ENCODE assay signal across 13 mouse cellular contexts in the genomic region with DNA sequence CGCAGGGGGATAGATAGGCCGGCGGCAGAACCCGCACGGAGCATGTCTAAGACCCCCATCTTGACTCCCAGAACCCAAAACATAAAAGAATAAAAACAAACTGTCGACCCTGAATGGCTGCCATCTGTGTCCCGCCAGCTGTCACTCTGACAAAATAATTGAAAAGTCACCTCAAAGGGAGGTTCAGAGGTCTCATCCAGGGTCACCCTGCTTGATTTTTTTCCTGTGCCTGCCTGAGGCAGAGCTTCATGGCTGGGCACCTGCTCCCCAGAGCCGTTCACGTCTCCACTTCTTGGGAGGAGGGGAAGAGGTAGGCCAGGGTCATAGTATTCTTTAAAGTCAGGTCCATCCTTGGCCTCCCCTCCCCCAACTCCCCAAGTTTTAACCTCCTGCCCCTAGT. TPM values are rescaled to one million over a fixed set of nuclear protein-coding genes. Genes with fewer than 3 reads are reported as not detected.
A peak's percentile ranks its signal among the peaks of the same experiment; 100 is the strongest.
DNase-seq lines count a peak whose midpoint lies in the region; ATAC-seq and TF ChIP-seq lines count a peak whose summit lies in the region.
"Had no signal": no experiment of that assay in that cellular context is flagged by ENCODE, and none has a peak within 500 bp of the region (broad histone marks: within the 10 kb centered on the region; RNA-seq: fewer than 3 reads in every experiment).

No protein-coding gene starts in this region.

- no peak for DNase-seq in heart, postnatal 4 days
- DNase-seq in kidney, postnatal 0 days (ENCODE audit: low spot score): no peak
- DNase-seq in kidney, postnatal 4 days: no peak
- peak; percentile 49 for DNase-seq in embryo, embryonic 9.5 days (ENCODE audit: extremely low spot score)
- no peak for DNase-seq in B cell, adult 2 months
- DNase-seq: cerebellum, adult 8-10 months; gastrocnemius, postnatal 25 days; layer of hippocampus, postnatal 36 days; lung, adult 2 months had no signal

- peak; percentile 69; the same call in 1 of the 2 replicates for TF ChIP-seq EP300 in ES-Bruce4 (IDR thresholded peaks at IDR 0.05; ENCODE audit: insufficient read depth, low read depth, low read length)

- 12% methylated on average over 9 of the region's 9 CpGs for WGBS in heart, embryonic 14.5 days
- WGBS in kidney, postnatal 0 days: 19% methylated on average over 9 of the region's 9 CpGs

- peaks cover 55 to 88% of the 10 kb centered on the region in 2 experiments for H3K4me1 ChIP-seq in heart, embryonic 14.5 days (ENCODE audit: control insufficient read depth in 2 of 2, insufficient read depth in 2 of 2, low read length in 2 of 2)
- H3K4me1 ChIP-seq in kidney, postnatal 0 days (replicated peaks; ENCODE audit: insufficient read depth, low read length): peaks cover 60% of the 10 kb centered on the region
- H3K4me1 ChIP-seq in ES-Bruce4 (ENCODE audit: control insufficient read depth, insufficient read depth, low read length): peaks cover 2% of the 10 kb centered on the region

- TF ChIP-seq CTCF in kidney, postnatal 0 days (IDR thresholded peaks at IDR 0.05; ENCODE audit: low read depth): no peak
- TF ChIP-seq CTCF in ES-Bruce4 (IDR thresholded peaks at IDR 0.05; ENCODE audit: low read depth, low read length): no peak

- ATAC-seq in heart, embryonic 14.5 days (ENCODE audit: insufficient number of reproducible peaks, insufficient read depth, low FRiP score, low read depth): no peak
- ATAC-seq in kidney, postnatal 0 days (replicated peaks; ENCODE audit: low FRiP score, low read depth): no peak
- ATAC-seq: intestine, postnatal 0 days; Patski had no signal

- no peak overlapping the region; a peak in 1 of 4 replicates for H3K27ac ChIP-seq in heart, embryonic 14.5 days (replicated peaks in 1 of 2; ENCODE audit: control insufficient read depth in 1 of 2, insufficient read depth in 1 of 2, low read depth in 2 of 2, low read length in 2 of 2)
- H3K27ac ChIP-seq in kidney, postnatal 0 days: peak overlapping the region; percentile 42
- H3K27ac ChIP-seq in ES-Bruce4 (ENCODE audit: insufficient read depth, low read length): no peak overlapping the region; the same call in 1 of the 2 replicates

- H3K9ac ChIP-seq in heart, embryonic 14.5 days (ENCODE audit: low read length): peak overlapping the region; percentile 35; the same call in 1 of the 2 replicates
- H3K9ac ChIP-seq in kidney, postnatal 0 days (ENCODE audit: low read depth, low read length): 0 out of 2 replicates have a peak overlapping the region, but pooled peaks have one; percentile 19
- H3K9ac ChIP-seq in ES-Bruce4 (ENCODE audit: low read depth, poor library complexity, severe bottlenecking): peak overlapping the region; percentile 49

- no peaks in the 10 kb centered on the region for H3K27me3 ChIP-seq in heart, embryonic 14.5 days (ENCODE audit: control insufficient read depth, insufficient read depth, low read length)
- no peaks in the 10 kb centered on the region for H3K27me3 ChIP-seq in kidney, postnatal 0 days (ENCODE audit: insufficient read depth, low read length)
- no peaks in the 10 kb centered on the region for H3K27me3 ChIP-seq in ES-Bruce4 (ENCODE audit: control insufficient read depth, insufficient read depth, low read length, poor library complexity, severe bottlenecking)
- H3K27me3 ChIP-seq: Patski had no signal

- H3K9me3 ChIP-seq in heart, embryonic 14.5 days (ENCODE audit: control insufficient read depth, low read length): no peaks in the 10 kb centered on the region
- H3K9me3 ChIP-seq in kidney, postnatal 0 days (replicated peaks; ENCODE audit: low read length): no peaks in the 10 kb centered on the region
- H3K9me3 ChIP-seq in ES-Bruce4 (replicated peaks; ENCODE audit: control insufficient read depth, insufficient read depth, low read length, poor library complexity, severe bottlenecking): no peaks in the 10 kb centered on the region

- peaks cover 15% of the 10 kb centered on the region; the same call in 1 of the 2 replicates for H3K36me3 ChIP-seq in heart, embryonic 14.5 days (ENCODE audit: control insufficient read depth, insufficient read depth, low read length)
- no peaks in the 10 kb centered on the region for H3K36me3 ChIP-seq in kidney, postnatal 0 days (ENCODE audit: insufficient read depth, low read length)
- H3K36me3 ChIP-seq in ES-Bruce4 (ENCODE audit: control insufficient read depth, insufficient read depth, low read length, poor library complexity, severe bottlenecking): peaks cover 9% of the 10 kb centered on the region

- H3K4me2 ChIP-seq in heart, embryonic 14.5 days (ENCODE audit: low read length): peak overlapping the region; percentile 36
- H3K4me2 ChIP-seq in kidney, postnatal 0 days (ENCODE audit: low read length): no peak overlapping the region

- no peak overlapping the region for H3K4me3 ChIP-seq in heart, embryonic 14.5 days (ENCODE audit: control insufficient read depth in 1 of 2, insufficient read depth in 1 of 2, low read depth in 1 of 2, low read length in 2 of 2)
- no peak overlapping the region for H3K4me3 ChIP-seq in kidney, postnatal 0 days (replicated peaks; ENCODE audit: low read depth, low read length)
- H3K4me3 ChIP-seq in ES-Bruce4 (ENCODE audit: low read depth, low read length): peak overlapping the region; percentile 23; the same call in 1 of the 2 replicates

- TF ChIP-seq POLR2A in ES-Bruce4 (IDR thresholded peaks at IDR 0.05; ENCODE audit: insufficient read depth, low read length): no peak

RNA-seq across cellular contexts. Expression of a gene that starts 7.8 kb away (rescaled TPM):
- polyA plus RNA-seq in heart, embryonic 14.5 days (2014; fragmentation: Nextera tagmentation; extraction: Ambion mirVana): 28.7 and 31.5 TPM in 2 replicates
- total RNA-seq in heart, postnatal 4 days (2021): 10 to 100 TPM; 42.9 to 43.7 TPM
- 44.7 and 50.9 TPM in 2 replicates for polyA plus RNA-seq in kidney, postnatal 0 days (2015; fragmentation: Nextera tagmentation; extraction: Ambion mirVana)
- polyA plus RNA-seq in ES-Bruce4 (2011; ENCODE audit: insufficient read depth, insufficient read length, low read depth, missing spikeins): 47.9 and 50.5 TPM in 2 replicates

RNA-seq across cellular contexts. Expression of a gene that starts 8.6 kb away (rescaled TPM):
- 42.4 and 43.4 TPM in 2 replicates for polyA plus RNA-seq in heart, embryonic 14.5 days (2014; fragmentation: Nextera tagmentation; extraction: Ambion mirVana)
- total RNA-seq in heart, postnatal 4 days (2021): 10 to 100 TPM; 66.7 to 70.5 TPM
- 35.2 and 40.8 TPM in 2 replicates for polyA plus RNA-seq in kidney, postnatal 0 days (2015; fragmentation: Nextera tagmentation; extraction: Ambion mirVana)
- polyA plus RNA-seq in ES-Bruce4 (2011; ENCODE audit: insufficient read depth, insufficient read length, low read depth, missing spikeins): 123 and 141 TPM in 2 replicates
